Mouse (Mus musculus) inflammation-experienced regulatory T-cells (primary cell): ENCODE measurements around the gene Rfx2. TPM values are rescaled to one million over a fixed set of nuclear protein-coding genes. Genes with fewer than 3 reads are reported as not detected.

Source experiments
- polyA plus RNA-seq, 2 experiments: library from polyadenylated mRNA; unstranded; fragments of 100-300 nt; shearing (Covaris generic); gene quantifications; one replicate each; pipeline ENCODE4 v1.2.1; 2017

The Rfx2 gene
- 1 to 10 TPM in 1 of 2 experiments, under 1 TPM in 1; 0.64 to 2.1 TPM for polyA plus RNA-seq

GRCm38 (mm10) chr17:56830411-56831110, at the start of gene Rfx2:
Gene Rfx2 (minus strand): TSS chr17:56831013.

GRCm38 (mm10) chr17:56874936-56875651, 44.3 kb upstream of the Rfx2 start, which contains the start of gene 1700061G19Rik:
Gene 1700061G19Rik (plus strand): TSS chr17:56875477.

DNA sequence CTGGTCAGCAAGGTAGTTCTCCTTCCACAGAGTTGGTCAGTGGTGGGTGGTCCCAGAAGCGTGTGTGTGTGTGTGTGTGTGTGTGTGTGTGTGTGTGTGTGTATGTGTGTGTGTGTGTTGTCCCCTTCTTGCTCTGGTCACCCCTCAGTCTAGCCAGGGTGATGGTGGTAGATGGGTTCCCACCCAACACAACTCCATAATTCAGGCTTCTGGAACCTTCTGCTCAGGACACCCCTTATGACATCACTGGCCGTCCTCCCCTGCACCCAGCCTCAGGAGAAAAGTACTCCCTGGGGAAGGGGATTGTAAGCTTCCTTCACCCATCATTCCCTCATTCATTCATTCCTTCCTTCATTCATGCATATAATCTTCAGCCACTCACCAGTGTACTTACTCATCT, 43.4 kb upstream of the Rfx2 start, which contains the start of gene Acsbg2:
Acsbg2 (minus strand) TSS at position 211 of the 400 bp plus-strand sequence.

DNA sequence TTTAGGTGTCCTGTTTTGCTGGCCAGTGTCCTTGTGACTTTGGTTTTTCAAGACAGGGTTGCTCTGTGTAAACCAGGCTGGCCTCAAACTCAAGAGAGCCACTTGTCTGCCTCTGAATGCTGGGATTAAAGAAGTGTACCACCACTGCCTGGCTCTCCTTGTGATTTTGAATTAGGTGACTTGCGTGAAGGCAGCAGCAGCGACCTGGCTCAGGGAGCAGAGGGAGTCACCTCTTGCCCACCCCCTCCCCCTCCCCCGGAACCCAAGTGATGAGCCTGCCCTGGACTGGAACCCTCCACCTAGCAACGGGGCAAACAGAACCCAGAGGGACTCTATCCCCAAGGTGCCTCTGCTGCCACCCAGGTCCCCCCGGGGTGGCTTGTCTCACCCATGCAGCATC, 60.9 kb downstream of the Rfx2 start, which contains the start of gene Prr22:
Prr22 (plus strand) TSS at position 301 of the 400 bp plus-strand sequence.

DNA sequence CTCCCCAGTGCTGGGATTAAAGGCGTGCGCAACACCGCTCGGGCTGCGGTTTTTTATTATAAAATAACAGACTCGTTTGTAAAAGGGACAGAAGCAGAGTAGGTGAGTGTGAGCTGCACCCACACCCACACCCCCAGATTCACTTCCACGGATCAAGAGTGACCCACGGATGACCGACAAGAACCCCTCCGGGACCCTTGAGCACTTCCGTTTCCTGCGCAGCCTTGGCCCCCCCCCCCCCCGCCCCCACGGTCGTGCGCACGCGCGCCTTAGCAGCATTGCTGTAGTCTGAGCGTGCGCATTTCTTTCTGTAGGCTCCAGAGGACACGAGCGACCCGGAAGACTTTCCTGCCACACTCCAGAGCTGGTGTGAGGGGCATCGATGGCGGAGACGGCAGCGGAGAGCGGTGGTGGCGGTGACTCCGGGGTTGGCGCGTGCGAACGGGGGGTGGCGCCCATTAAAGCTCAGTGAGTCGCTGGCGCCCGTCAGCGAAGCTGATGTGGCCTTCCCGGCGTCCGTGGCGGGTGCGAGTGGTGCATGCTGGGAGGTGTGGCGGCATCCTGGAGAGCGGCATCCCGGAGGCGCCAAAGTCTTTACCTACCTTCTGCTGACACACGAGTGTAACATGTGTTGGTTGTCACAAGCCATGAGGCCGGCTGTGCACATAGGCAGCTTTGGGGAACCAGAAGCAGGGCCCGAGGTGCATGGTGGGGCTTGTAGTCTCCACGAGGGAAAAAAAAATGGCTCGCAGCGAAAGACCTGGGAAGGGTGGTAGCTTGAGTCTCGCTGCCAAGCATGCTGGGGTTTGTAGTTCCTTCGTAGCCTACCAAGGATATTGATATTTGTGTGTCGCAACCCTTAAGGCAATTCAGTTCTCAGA, 66.1 kb downstream of the Rfx2 start, which contains the start of gene Dus3l:
Dus3l (plus strand) TSS at position 284 of the 881 bp plus-strand sequence.

GRCm38 (mm10) chr17:56757416-56758123, 73.2 kb downstream of the Rfx2 start, which contains the start of gene Nrtn:
Gene Nrtn (minus strand): TSS chr17:56757530.

Other genes starting within 250 kb of the Rfx2 start
- 100 to 1,000 TPM; 146 to 176 TPM for gene Safb2, start 246.4 kb downstream of the Rfx2 start, polyA plus RNA-seq
- gene Safb, start 246.2 kb downstream of the Rfx2 start, polyA plus RNA-seq, result 100 to 1,000 TPM; 175 to 240 TPM
- 100 to 1,000 TPM; 183 to 188 TPM for gene 2410015M20Rik, start 221.2 kb downstream of the Rfx2 start, polyA plus RNA-seq
- gene Rpl36, start 217.6 kb downstream of the Rfx2 start, polyA plus RNA-seq, result 1,000 to 10,000 TPM; 1,553 to 1,612 TPM
- gene Lonp1, start 204.1 kb downstream of the Rfx2 start, polyA plus RNA-seq, result 10 to 100 TPM; 41.9 to 43.4 TPM
- 1 to 10 TPM; 2.3 to 2.6 TPM for gene Catsperd, start 202.9 kb downstream of the Rfx2 start, polyA plus RNA-seq
- gene Ranbp3, start 157.7 kb downstream of the Rfx2 start, polyA plus RNA-seq, result 10 to 100 TPM; 95.5 to 97.1 TPM
- 100 to 1,000 TPM; 211 to 228 TPM for gene Ndufa11, start 113.2 kb downstream of the Rfx2 start, polyA plus RNA-seq
- gene Vmac, start 113.0 kb downstream of the Rfx2 start, polyA plus RNA-seq, result 10 to 100 TPM; 16.9 to 20.1 TPM
- gene Nrtn, start 73.5 kb downstream of the Rfx2 start, polyA plus RNA-seq, result under 1 TPM in 1 of 2 experiments, not detected in 1; 0.20 TPM
- gene Dus3l, start 66.3 kb downstream of the Rfx2 start, polyA plus RNA-seq, result 10 to 100 TPM; 52.8 to 65.4 TPM
- gene Prr22, start 60.8 kb downstream of the Rfx2 start, polyA plus RNA-seq, result 1 to 10 TPM; 1.2 to 2.2 TPM
- under 1 TPM; 0.13 to 0.84 TPM for gene Acsbg2, start 43.4 kb upstream of the Rfx2 start, polyA plus RNA-seq
- gene 1700061G19Rik, start 44.5 kb upstream of the Rfx2 start, polyA plus RNA-seq, result under 1 TPM; 0.36 to 0.72 TPM
- gene Mllt1, start 104.4 kb upstream of the Rfx2 start, polyA plus RNA-seq, result 10 to 100 TPM; 37.5 to 38.6 TPM
- gene Acer1, start 151.1 kb upstream of the Rfx2 start, polyA plus RNA-seq, result not detected
- gene Clpp, start 159.3 kb upstream of the Rfx2 start, polyA plus RNA-seq, result 10 to 100 TPM; 70.9 to 88.2 TPM
- 10 to 100 TPM; 31.4 to 37.2 TPM for gene Alkbh7, start 166.3 kb upstream of the Rfx2 start, polyA plus RNA-seq
- gene Pspn, start 169.0 kb upstream of the Rfx2 start, polyA plus RNA-seq, result 1 to 10 TPM; 1.2 to 2.1 TPM
- 10 to 100 TPM; 88.5 to 98.7 TPM for gene Gtf2f1, start 180.3 kb upstream of the Rfx2 start, polyA plus RNA-seq
- gene Gm17949, start 180.5 kb upstream of the Rfx2 start, polyA plus RNA-seq, result 1 to 10 TPM; 1.5 to 1.6 TPM
- 10 to 100 TPM; 34.8 to 42.0 TPM for gene Khsrp, start 200.5 kb upstream of the Rfx2 start, polyA plus RNA-seq
- not detected for gene Slc25a41, start 210.6 kb upstream of the Rfx2 start, polyA plus RNA-seq
- gene Crb3, start 228.1 kb upstream of the Rfx2 start, polyA plus RNA-seq, result 1 to 10 TPM; 3.5 to 6.3 TPM
- 1 to 10 TPM; 4.1 to 9.8 TPM for gene Slc25a23, start 228.8 kb upstream of the Rfx2 start, polyA plus RNA-seq
- 100 to 1,000 TPM; 268 to 282 TPM for gene Dennd1c, start 247.5 kb upstream of the Rfx2 start, polyA plus RNA-seq